Mouse (Mus musculus): ENCODE measurements at regions not wholly inside any gene's neighbourhood (a gene's known extent, or its start where the extent isn't known, plus 50 kb on each side); places are given as distances from the start of the nearest gene placed in this dataset.

DNA sequence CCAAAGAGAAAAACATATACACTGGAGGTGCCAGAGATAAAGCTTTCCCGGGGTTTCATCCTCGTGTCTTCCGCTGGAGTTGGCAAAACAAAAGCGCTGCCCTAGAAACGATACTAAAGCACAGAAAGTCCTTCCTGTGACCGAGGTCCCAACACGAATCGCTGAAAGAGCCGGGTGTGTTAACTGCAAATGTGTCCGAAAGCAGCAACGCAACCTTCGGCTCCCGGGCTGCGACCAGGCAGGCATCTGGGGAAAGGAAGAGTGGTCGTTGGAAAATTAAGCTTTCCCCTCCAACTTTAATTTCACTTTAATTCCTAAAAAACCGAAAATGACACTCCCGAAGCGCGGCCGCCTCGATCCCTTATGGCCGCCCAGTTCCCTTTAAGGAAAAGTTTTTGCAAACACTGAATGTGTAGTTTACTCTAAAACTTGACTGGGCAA lies 262.5 kb upstream of the Nfe2l3 start:
- no peak for DNase-seq

GRCm38 (mm10) chr6:51170414-51170813 lies 262.1 kb upstream of the Nfe2l3 start:
- DNase-seq, result peak; percentile 17 to 24

DNA sequence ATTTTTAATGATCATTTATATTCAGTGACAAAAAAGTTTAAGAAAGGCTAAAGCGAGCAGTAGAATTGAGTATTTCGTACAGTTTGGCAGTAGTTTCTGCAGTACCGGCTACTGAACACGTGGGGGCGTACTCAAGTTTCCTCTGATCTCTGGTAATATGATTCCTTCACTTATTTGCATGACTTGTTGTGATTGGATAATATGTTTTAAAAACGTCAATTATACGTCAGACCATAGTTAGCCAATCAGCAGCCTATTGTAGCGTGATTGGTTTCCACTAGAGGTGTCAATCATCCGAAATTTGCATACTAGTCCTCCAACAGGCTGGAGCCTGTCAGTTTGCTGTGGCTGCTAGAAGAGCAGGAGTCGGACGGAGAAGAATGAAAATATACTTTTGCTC lies 261.6 kb upstream of the Nfe2l3 start:
- DNase-seq, result no peak

DNA sequence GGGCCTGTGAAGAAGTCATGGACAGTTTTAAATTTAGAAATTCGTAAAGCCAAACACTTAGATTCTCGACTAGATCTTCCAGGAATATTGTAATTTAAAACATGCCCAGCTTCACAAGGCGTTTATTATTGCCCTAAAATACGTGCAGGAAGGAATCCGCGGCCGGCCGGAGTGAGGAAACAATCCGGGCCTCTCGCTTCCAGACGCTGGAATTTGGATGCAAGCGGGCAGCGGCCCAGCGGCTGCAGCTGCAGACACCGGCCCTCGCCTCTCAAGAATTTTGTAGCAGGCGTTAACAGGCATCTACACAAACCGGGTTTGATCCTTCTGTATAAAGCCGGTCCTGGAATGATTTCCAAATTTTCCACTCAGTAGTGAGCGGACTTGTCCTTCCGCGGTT lies 260.7 kb upstream of the Nfe2l3 start:
- DNase-seq, result no peak

GRCm38 (mm10) chr6:51172331-51172791 lies 260.1 kb upstream of the Nfe2l3 start:
- DNase-seq, result no peak

DNA sequence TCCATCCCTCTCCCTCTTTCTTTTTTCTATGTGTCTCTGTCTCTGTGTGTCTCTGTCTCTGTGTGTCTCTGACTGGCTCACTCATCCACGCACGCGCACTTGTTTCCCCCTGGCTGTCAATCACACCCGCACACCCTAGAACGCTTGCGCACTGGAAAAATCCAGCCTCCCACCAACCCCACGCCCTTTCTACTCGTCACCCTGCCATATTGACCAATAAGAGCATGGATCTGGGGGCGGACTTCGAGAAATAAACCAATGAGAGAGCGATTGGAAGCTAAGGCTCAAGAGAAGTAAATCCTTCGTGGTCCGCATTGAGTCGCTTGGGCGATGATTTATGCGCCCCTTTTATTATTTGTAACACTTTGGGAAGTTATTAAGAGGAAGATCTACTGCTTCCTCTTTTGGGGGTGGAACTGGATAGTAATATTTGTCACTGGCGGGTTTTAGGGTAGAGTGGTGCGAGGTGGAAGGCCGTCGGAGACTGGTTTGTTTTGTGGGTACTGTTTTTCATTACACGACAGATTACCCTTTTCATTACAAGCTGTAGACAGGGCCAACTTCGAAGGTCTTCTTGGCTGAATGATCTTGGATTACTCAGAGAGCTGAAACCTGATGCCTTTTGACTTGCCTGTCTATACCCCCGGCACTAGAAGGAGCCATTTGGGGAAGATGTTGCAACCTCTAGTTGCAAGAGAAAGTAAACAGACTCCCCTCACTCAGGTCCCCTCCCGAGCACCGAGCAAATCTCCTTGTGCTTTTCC lies 259.4 kb upstream of the Nfe2l3 start:
- peak in 1 of 2 experiments; percentile 14 for DNase-seq

DNA sequence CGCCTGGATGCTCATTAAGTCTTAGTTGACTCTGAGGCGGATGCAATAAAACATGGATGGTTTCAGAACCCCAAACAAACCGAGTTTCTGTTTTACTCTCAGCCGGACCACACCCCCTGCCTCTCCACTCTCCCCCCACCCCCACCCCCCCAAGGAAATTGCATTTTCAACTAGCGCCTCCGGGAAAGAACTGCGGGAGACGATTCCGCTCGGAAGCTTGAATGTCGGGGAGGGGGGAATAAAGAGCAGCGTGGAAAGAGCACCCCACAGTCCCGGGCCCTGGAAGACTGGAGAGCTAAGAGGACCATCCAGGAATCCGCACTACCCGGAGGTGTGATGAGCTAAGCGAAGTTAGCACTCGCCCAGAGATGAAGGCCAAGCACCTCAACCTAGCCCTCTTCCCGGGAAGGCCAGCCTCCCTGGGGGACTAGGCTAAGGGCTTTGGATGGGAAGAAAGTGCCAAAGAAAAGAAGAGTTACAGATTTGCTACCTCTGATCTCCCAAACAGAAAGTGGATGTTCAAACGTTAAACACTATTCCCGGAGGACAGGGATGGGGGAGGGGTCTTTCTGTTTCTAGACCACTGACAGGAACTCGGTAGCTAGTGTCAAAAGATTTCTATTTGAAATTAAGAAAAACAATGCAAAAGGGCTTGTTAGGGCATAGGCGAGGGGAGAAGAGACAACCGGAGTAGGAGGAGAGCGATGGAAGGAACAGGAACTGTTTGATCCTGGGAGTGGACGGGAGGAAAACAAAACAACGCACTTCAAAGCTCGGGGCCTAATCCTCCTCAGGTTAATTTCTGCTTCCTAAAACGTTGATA lies 258.6 kb upstream of the Nfe2l3 start:
- DNase-seq, result no peak

GRCm38 (mm10) chr6:51174443-51175021 lies 257.9 kb upstream of the Nfe2l3 start:
- DNase-seq, result no peak

- DNase-seq, result no peak
Observed at GRCm38 (mm10) chr6:51175616-51176590, 256.6 kb upstream of the Nfe2l3 start.

- DNase-seq, result no peak
Observed at GRCm38 (mm10) chr6:51176791-51177433, 255.6 kb upstream of the Nfe2l3 start.

GRCm38 (mm10) chr6:51177701-51178060 lies 254.8 kb upstream of the Nfe2l3 start:
- DNase-seq, result no peak

DNA sequence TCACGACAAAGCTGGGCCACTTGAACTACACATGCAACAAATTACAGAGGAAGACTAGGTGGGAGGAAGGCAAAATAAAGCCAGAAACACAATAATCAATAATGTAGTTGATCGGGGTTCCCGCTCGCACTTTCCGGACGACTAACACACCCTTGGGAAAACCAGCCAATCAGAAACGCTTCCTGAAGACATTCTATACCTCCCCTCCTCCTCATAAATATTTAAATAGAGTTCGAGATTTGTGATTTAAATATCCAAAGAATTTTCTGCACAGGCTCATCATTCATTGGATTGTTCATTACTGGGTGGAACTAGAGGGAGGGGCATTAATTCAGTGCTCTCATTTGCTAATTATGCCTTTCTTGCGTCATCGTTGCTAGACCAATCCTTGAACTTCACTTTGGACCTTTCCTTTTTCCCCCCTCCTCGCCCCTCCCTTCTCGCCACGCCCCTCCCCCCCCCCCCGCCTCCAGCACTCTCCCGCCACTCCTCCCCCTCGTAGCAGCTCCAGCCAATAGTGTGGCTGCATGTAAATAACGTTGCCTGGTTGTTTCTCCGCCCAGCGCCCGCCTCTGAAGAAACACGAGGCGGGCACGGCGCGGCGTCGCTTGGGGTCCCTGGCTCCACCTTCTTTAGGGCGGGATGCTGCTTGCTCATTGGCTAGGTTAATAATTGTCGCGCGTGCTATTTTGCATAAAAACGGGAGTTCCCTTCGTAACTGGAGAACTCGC lies 254.2 kb upstream of the Nfe2l3 start:
- DNase-seq, result peak; percentile 40 to 54

DNA sequence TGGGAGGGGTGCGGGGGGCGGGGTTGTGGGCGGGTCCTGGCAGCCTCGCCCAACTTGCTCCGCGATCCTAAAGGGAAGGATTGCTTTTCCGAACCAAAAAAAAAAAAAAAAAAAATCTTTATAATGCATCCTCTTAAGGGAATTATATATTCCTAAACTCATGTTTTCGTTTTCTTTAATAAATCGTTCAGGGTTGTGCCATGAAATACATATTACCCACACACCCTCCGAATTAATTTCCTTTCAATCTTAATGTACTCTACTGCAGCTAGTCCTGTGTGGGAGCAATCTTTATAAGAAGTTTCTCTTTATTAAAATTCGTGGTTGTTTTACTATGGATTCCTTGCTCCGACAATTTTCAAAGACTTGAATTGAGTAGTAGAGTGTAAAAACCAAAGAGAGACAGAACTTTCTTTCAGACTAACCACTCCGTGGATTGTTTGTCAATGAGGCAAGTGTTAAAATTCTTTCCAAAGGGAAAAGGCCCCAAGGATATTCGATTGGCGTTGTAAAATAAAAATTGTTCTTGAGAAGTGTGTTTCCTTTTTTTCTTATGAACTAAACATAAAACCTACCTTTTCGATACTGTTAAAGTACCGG lies 253.6 kb upstream of the Nfe2l3 start:
- no peak for DNase-seq

DNA sequence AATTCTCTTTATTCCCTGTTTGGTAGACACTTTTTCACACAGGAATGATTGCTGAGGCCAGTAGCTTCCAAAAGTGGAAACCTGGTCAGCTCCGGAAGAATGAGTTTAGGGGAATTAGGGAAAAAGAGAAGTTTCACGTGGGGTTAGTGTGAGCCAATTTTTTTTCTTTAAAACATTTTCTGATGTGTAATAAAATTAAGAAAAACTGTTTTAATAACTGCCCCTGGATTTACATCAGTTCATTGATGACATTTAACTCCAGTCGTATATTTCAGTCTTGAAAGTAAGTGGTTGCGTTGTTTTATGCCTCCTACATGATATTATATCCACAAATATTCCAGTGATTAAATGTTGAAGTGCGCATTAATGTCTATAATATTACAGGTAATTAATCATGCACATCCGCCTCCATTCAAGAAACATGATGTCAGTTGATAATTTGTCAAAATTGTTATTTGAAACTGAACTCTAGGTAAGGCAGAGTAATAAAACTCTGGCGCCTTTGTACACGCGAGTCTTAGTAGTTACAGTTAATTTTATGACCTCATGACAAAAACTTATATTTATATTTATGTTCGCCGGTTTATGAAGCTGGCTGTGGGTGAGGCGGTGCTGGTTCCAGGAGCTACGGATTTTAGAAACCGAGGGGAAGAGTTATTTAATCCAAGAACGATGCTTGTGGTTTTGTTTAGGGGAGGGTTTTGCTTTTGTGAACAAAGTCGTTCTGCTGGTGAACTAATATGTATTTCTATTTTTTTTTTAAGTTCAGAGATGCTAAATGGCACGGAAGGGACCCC lies 252.5 kb upstream of the Nfe2l3 start:
- DNase-seq, result no peak

- no peak for DNase-seq
Observed at GRCm38 (mm10) chr6:51180881-51181875, 251.3 kb upstream of the Nfe2l3 start.

- no peak for DNase-seq
Observed at GRCm38 (mm10) chr6:51181905-51182304, 250.6 kb upstream of the Nfe2l3 start.

GRCm38 (mm10) chr6:51182771-51183284 lies 249.6 kb upstream of the Nfe2l3 start:
- DNase-seq, result no peak

Data from thymus, adult 18-20 months (tissue).